Mouse (Mus musculus): Measurements from ENCODE around the gene Zfp36l2. TPM values are rescaled to one million over a fixed set of nuclear protein-coding genes. Genes with fewer than 3 reads are reported as not detected.

Zfp36l2 gene
- polyA plus RNA-seq, 1 experiment, result 7.9 TPM

- TF ChIP-seq TAL1 (IDR thresholded peaks at IDR 0.05; ENCODE audit: low read length) (no peak), GATA1 (IDR thresholded peaks at IDR 0.05; ENCODE audit: low read length) (no peak)
Observed at GRCm38 (mm10) chr17:84201183-84201582, 13.4 kb upstream of the Zfp36l2 start.

GRCm38 (mm10) chr17:84197912-84198344 lies 10.2 kb upstream of the Zfp36l2 start:
- peaks cover 23% of the 10 kb centered on the region for H3K36me3 ChIP-seq (ENCODE audit: control insufficient read depth)
- peaks cover 8% of the 10 kb centered on the region; the same call in 1 of the 2 replicates for H3K4me1 ChIP-seq (ENCODE audit: control insufficient read depth)
- no peaks in the 10 kb centered on the region for H3K9me3 ChIP-seq (ENCODE audit: control insufficient read depth, low read length)
- no peak for TF ChIP-seq GATA1 (IDR thresholded peaks at IDR 0.05; ENCODE audit: low read length)
- TF ChIP-seq TAL1 (IDR thresholded peaks at IDR 0.05; ENCODE audit: low read length), result no peak
- no peaks in the 10 kb centered on the region for H3K27me3 ChIP-seq (ENCODE audit: control insufficient read depth)
- no peak overlapping the region for H3K4me3 ChIP-seq (replicated peaks)

More at GRCm38 (mm10) chr17:84201183-84201582, 13.4 kb upstream of the Zfp36l2 start:
- Histone ChIP-seq H3K36me3 (ENCODE audit: control insufficient read depth) (peaks cover 16% of the 10 kb centered on the region), H3K4me3 (replicated peaks) (no peak overlapping the region), H3K4me1 (ENCODE audit: control insufficient read depth) (peaks cover 8% of the 10 kb centered on the region; the same call in 1 of the 2 replicates), H3K27me3 (ENCODE audit: control insufficient read depth) (no peaks in the 10 kb centered on the region), H3K9me3 (ENCODE audit: control insufficient read depth, low read length) (no peaks in the 10 kb centered on the region)

- peaks cover 39% of the 10 kb centered on the region for H3K36me3 ChIP-seq (ENCODE audit: control insufficient read depth)
- no peaks in the 10 kb centered on the region for H3K9me3 ChIP-seq (ENCODE audit: control insufficient read depth, low read length)
- TF ChIP-seq GATA1 (IDR thresholded peaks at IDR 0.05; ENCODE audit: low read length) (no peak), TAL1 (IDR thresholded peaks at IDR 0.05; ENCODE audit: low read length) (no peak)
- H3K4me1 ChIP-seq (ENCODE audit: control insufficient read depth), result peaks cover 8% of the 10 kb centered on the region; the same call in 1 of the 2 replicates
- H3K27me3 ChIP-seq (ENCODE audit: control insufficient read depth), result no peaks in the 10 kb centered on the region
- no peak overlapping the region for H3K4me3 ChIP-seq (replicated peaks)
Observed at GRCm38 (mm10) chr17:84196329-84196728, 8.6 kb upstream of the Zfp36l2 start.

GRCm38 (mm10) chr17:84195835-84196234 lies 8.1 kb upstream of the Zfp36l2 start:
- H3K27me3 ChIP-seq (ENCODE audit: control insufficient read depth), result no peaks in the 10 kb centered on the region
- no peak for TF ChIP-seq TAL1 (IDR thresholded peaks at IDR 0.05; ENCODE audit: low read length)
- no peak for TF ChIP-seq GATA1 (IDR thresholded peaks at IDR 0.05; ENCODE audit: low read length)
- H3K9me3 ChIP-seq (ENCODE audit: control insufficient read depth, low read length), result no peaks in the 10 kb centered on the region
- no peak overlapping the region for H3K4me3 ChIP-seq (replicated peaks)
- peaks cover 37% of the 10 kb centered on the region for H3K36me3 ChIP-seq (ENCODE audit: control insufficient read depth)
- peaks cover 12% of the 10 kb centered on the region for H3K4me1 ChIP-seq (ENCODE audit: control insufficient read depth)

GRCm38 (mm10) chr17:84195003-84195395 lies 7.3 kb upstream of the Zfp36l2 start:
- Histone ChIP-seq H3K36me3 (ENCODE audit: control insufficient read depth) (peaks cover 43% of the 10 kb centered on the region), H3K4me3 (replicated peaks) (no peak overlapping the region), H3K9me3 (ENCODE audit: control insufficient read depth, low read length) (no peaks in the 10 kb centered on the region), H3K4me1 (ENCODE audit: control insufficient read depth) (peaks cover 18% of the 10 kb centered on the region), H3K27me3 (ENCODE audit: control insufficient read depth) (no peaks in the 10 kb centered on the region)
- TF ChIP-seq GATA1 (IDR thresholded peaks at IDR 0.05; ENCODE audit: low read length) (no peak), TAL1 (IDR thresholded peaks at IDR 0.05; ENCODE audit: low read length) (no peak)

- Histone ChIP-seq H3K4me3 (replicated peaks) (no peak overlapping the region), H3K9me3 (ENCODE audit: control insufficient read depth, low read length) (no peaks in the 10 kb centered on the region), H3K27me3 (ENCODE audit: control insufficient read depth) (no peaks in the 10 kb centered on the region), H3K36me3 (ENCODE audit: control insufficient read depth) (peaks cover 42% of the 10 kb centered on the region), H3K4me1 (ENCODE audit: control insufficient read depth) (peaks cover 23% of the 10 kb centered on the region)
- TF ChIP-seq TAL1 (IDR thresholded peaks at IDR 0.05; ENCODE audit: low read length) (no peak), GATA1 (IDR thresholded peaks at IDR 0.05; ENCODE audit: low read length) (no peak)
Observed at GRCm38 (mm10) chr17:84194282-84195002, 6.7 kb upstream of the Zfp36l2 start.

- peaks cover 48% of the 10 kb centered on the region for H3K36me3 ChIP-seq (ENCODE audit: control insufficient read depth)
- no peak overlapping the region for H3K4me3 ChIP-seq (replicated peaks)
- no peak for TF ChIP-seq GATA1 (IDR thresholded peaks at IDR 0.05; ENCODE audit: low read length)
- no peak for TF ChIP-seq TAL1 (IDR thresholded peaks at IDR 0.05; ENCODE audit: low read length)
- no peaks in the 10 kb centered on the region for H3K27me3 ChIP-seq (ENCODE audit: control insufficient read depth)
- no peaks in the 10 kb centered on the region for H3K9me3 ChIP-seq (ENCODE audit: control insufficient read depth, low read length)
- peaks cover 34% of the 10 kb centered on the region for H3K4me1 ChIP-seq (ENCODE audit: control insufficient read depth)
Observed at GRCm38 (mm10) chr17:84193411-84193810, 5.7 kb upstream of the Zfp36l2 start.

- Histone ChIP-seq H3K4me1 (ENCODE audit: control insufficient read depth) (peaks cover 38% of the 10 kb centered on the region), H3K27me3 (ENCODE audit: control insufficient read depth) (no peaks in the 10 kb centered on the region), H3K9me3 (ENCODE audit: control insufficient read depth, low read length) (no peaks in the 10 kb centered on the region), H3K36me3 (ENCODE audit: control insufficient read depth) (peaks cover 48% of the 10 kb centered on the region), H3K4me3 (replicated peaks) (no peak overlapping the region)
- TF ChIP-seq GATA1 (IDR thresholded peaks at IDR 0.05; ENCODE audit: low read length) (no peak), TAL1 (IDR thresholded peaks at IDR 0.05; ENCODE audit: low read length) (no peak)
Observed at GRCm38 (mm10) chr17:84191946-84192345, 4.2 kb upstream of the Zfp36l2 start.

- Histone ChIP-seq H3K27me3 (ENCODE audit: control insufficient read depth) (no peaks in the 10 kb centered on the region), H3K4me1 (ENCODE audit: control insufficient read depth) (peaks cover 46% of the 10 kb centered on the region), H3K36me3 (ENCODE audit: control insufficient read depth) (peaks cover 58% of the 10 kb centered on the region), H3K4me3 (replicated peaks) (no peak overlapping the region), H3K9me3 (ENCODE audit: control insufficient read depth, low read length) (no peaks in the 10 kb centered on the region)
- TF ChIP-seq TAL1 (IDR thresholded peaks at IDR 0.05; ENCODE audit: low read length), result no peak
- no peak for TF ChIP-seq GATA1 (IDR thresholded peaks at IDR 0.05; ENCODE audit: low read length)
Observed at GRCm38 (mm10) chr17:84190885-84191284, 3.1 kb upstream of the Zfp36l2 start.

Measured in erythroblast, embryonic 14.5 days (primary cell).